In the genomic region with DNA sequence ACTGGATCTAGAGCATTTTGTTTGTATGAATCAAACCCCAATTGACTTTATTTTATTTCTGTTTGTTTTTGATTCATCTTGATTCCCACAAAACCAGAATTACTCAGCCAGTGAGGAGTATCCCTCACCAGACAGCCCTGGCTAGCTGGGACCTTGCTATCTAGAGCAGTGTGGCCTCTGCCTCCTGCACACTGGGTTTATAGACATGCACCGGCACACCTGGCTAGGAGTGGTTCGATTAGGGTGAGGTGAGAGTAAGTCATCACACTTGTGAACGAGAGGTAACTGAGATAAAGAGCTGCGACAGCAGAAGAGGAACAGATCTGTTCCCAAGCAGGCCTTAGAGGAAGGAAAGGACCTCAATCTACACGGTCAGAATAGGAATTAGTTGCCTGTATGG, we compare ENCODE assay signal across 22 mouse cellular contexts.
A peak's percentile ranks its signal among the peaks of the same experiment; 100 is the strongest.
DNase-seq lines count a peak whose midpoint lies in the region; ATAC-seq and TF ChIP-seq lines count a peak whose summit lies in the region.
"Had no signal": no experiment of that assay in that cellular context is flagged by ENCODE, and none has a peak within 500 bp of the region (broad histone marks: within the 10 kb centered on the region; RNA-seq: fewer than 3 reads in every experiment).

No protein-coding gene starts in this region.

- H3K9ac ChIP-seq in intestine, embryonic 14.5 days (ENCODE audit: low read length) = no peak overlapping the region
- H3K9ac ChIP-seq in intestine, postnatal 0 days (ENCODE audit: low read depth, low read length) = no peak overlapping the region
- no peak overlapping the region for H3K9ac ChIP-seq in heart, embryonic 11.5 days (ENCODE audit: low read depth, low read length)
- H3K9ac ChIP-seq: forebrain, embryonic 13.5 days; hindbrain, embryonic 12.5 days; hindbrain, embryonic 15.5 days had no signal

- no peaks in the 10 kb centered on the region for H3K27me3 ChIP-seq in G1E (ENCODE audit: insufficient read depth, low read length)
- H3K27me3 ChIP-seq in intestine, embryonic 14.5 days (replicated peaks; ENCODE audit: control insufficient read depth, insufficient read depth, low read length) = no peaks in the 10 kb centered on the region
- no peaks in the 10 kb centered on the region for H3K27me3 ChIP-seq in intestine, postnatal 0 days (replicated peaks; ENCODE audit: control insufficient read depth, insufficient read depth, low read length)
- H3K27me3 ChIP-seq in embryonic facial prominence, embryonic 10.5 days (replicated peaks; ENCODE audit: low read depth, poor library complexity, severe bottlenecking) = no peaks in the 10 kb centered on the region
- H3K27me3 ChIP-seq in heart, embryonic 11.5 days (ENCODE audit: control insufficient read depth, insufficient read depth, low read length) = no peaks in the 10 kb centered on the region
- H3K27me3 ChIP-seq: forebrain, embryonic 13.5 days; hindbrain, embryonic 12.5 days; hindbrain, embryonic 15.5 days had no signal

- no peak overlapping the region for H3K4me3 ChIP-seq in G1E (ENCODE audit: low read depth, low read length)
- H3K4me3 ChIP-seq in intestine, embryonic 14.5 days (ENCODE audit: low read depth, low read length) = no peak overlapping the region
- no peak overlapping the region for H3K4me3 ChIP-seq in intestine, postnatal 0 days (ENCODE audit: low read depth, low read length)
- no peak overlapping the region for H3K4me3 ChIP-seq in embryonic facial prominence, embryonic 10.5 days
- no peak overlapping the region for H3K4me3 ChIP-seq in heart, embryonic 11.5 days (ENCODE audit: low read depth, low read length)
- H3K4me3 ChIP-seq: forebrain, embryonic 10.5 days; forebrain, embryonic 13.5 days; heart, adult 2 months; heart, embryonic 10.5 days; hindbrain, embryonic 12.5 days; hindbrain, embryonic 15.5 days had no signal

- 68% methylated on average over 5 of the region's 5 CpGs for WGBS in intestine, embryonic 14.5 days
- 31% methylated on average over 5 of the region's 5 CpGs for WGBS in intestine, postnatal 0 days
- 81% methylated on average over 5 of the region's 5 CpGs for WGBS in embryonic facial prominence, embryonic 10.5 days
- WGBS in heart, embryonic 11.5 days (ENCODE audit: insufficient replicate concordance) = 57% methylated on average over 5 of the region's 5 CpGs

- no peak for DNase-seq in G1E (ENCODE audit: low spot score)
- DNase-seq in intestine, embryonic 14.5 days (ENCODE audit: low spot score) = no peak
- DNase-seq in embryonic facial prominence, embryonic 10.5 days (ENCODE audit: low spot score) = no peak
- DNase-seq in spleen, postnatal 36 days (ENCODE audit: low spot score in 2 of 2) = no peak
- DNase-seq: adrenal gland, adult 2 months; adrenal gland, postnatal 14 days; cerebellum, adult 18-20 months; cerebellum, adult 9-10 months; cerebellum, postnatal 14 days; embryo, embryonic 11 days; gastrocnemius, postnatal 10 days; gastrocnemius, postnatal 36 days; heart, adult 2 months; kidney, adult 11 months had no signal

- no peak overlapping the region for H3K27ac ChIP-seq in intestine, embryonic 14.5 days (ENCODE audit: low read depth)
- H3K27ac ChIP-seq in intestine, postnatal 0 days (ENCODE audit: low read depth, low read length) = no peak overlapping the region
- no peak overlapping the region for H3K27ac ChIP-seq in embryonic facial prominence, embryonic 10.5 days (replicated peaks)
- no peak overlapping the region for H3K27ac ChIP-seq in heart, embryonic 11.5 days (ENCODE audit: low read depth, low read length)
- H3K27ac ChIP-seq: forebrain, embryonic 10.5 days; forebrain, embryonic 13.5 days; heart, adult 2 months; heart, embryonic 10.5 days; hindbrain, embryonic 12.5 days; hindbrain, embryonic 15.5 days had no signal

- no peak overlapping the region for H3K4me2 ChIP-seq in intestine, embryonic 14.5 days (ENCODE audit: low read length)
- no peak overlapping the region for H3K4me2 ChIP-seq in intestine, postnatal 0 days (replicated peaks; ENCODE audit: low read depth)
- no peak overlapping the region for H3K4me2 ChIP-seq in heart, embryonic 11.5 days
- H3K4me2 ChIP-seq: forebrain, embryonic 13.5 days; hindbrain, embryonic 12.5 days; hindbrain, embryonic 15.5 days had no signal

- no peaks in the 10 kb centered on the region for H3K9me3 ChIP-seq in G1E (replicated peaks)
- no peaks in the 10 kb centered on the region for H3K9me3 ChIP-seq in intestine, embryonic 14.5 days (ENCODE audit: control insufficient read depth, low read length)
- no peaks in the 10 kb centered on the region for H3K9me3 ChIP-seq in intestine, postnatal 0 days (ENCODE audit: control insufficient read depth)
- H3K9me3 ChIP-seq in embryonic facial prominence, embryonic 10.5 days = no peaks in the 10 kb centered on the region
- H3K9me3 ChIP-seq in heart, embryonic 11.5 days (replicated peaks; ENCODE audit: control insufficient read depth, low read length) = no peaks in the 10 kb centered on the region
- H3K9me3 ChIP-seq: forebrain, embryonic 10.5 days; forebrain, embryonic 13.5 days; heart, embryonic 10.5 days; hindbrain, embryonic 12.5 days; hindbrain, embryonic 15.5 days had no signal

- H3K36me3 ChIP-seq in G1E (replicated peaks) = no peaks in the 10 kb centered on the region
- no peaks in the 10 kb centered on the region for H3K36me3 ChIP-seq in intestine, embryonic 14.5 days (ENCODE audit: control insufficient read depth, insufficient read depth, low read length)
- no peaks in the 10 kb centered on the region for H3K36me3 ChIP-seq in intestine, postnatal 0 days (ENCODE audit: control insufficient read depth, insufficient read depth)
- no peaks in the 10 kb centered on the region for H3K36me3 ChIP-seq in embryonic facial prominence, embryonic 10.5 days (replicated peaks)
- H3K36me3 ChIP-seq in heart, embryonic 11.5 days (ENCODE audit: control insufficient read depth, insufficient read depth, low read length) = no peaks in the 10 kb centered on the region
- H3K36me3 ChIP-seq: forebrain, embryonic 10.5 days; heart, embryonic 10.5 days; hindbrain, embryonic 12.5 days; hindbrain, embryonic 15.5 days had no signal

- no peak for TF ChIP-seq CTCF in G1E (IDR thresholded peaks at IDR 0.05; ENCODE audit: low read depth, low read length)
- TF ChIP-seq CTCF in intestine, postnatal 0 days (IDR thresholded peaks at IDR 0.05; ENCODE audit: low read depth) = no peak

- peaks cover 20% of the 10 kb centered on the region for H3K4me1 ChIP-seq in G1E (ENCODE audit: insufficient read depth, low read depth, low read length)
- H3K4me1 ChIP-seq in intestine, embryonic 14.5 days (replicated peaks; ENCODE audit: control insufficient read depth, insufficient read depth, low read length) = no peaks in the 10 kb centered on the region
- no peaks in the 10 kb centered on the region for H3K4me1 ChIP-seq in intestine, postnatal 0 days (replicated peaks; ENCODE audit: control insufficient read depth, insufficient read depth, low read length)
- H3K4me1 ChIP-seq in embryonic facial prominence, embryonic 10.5 days = peaks cover 18% of the 10 kb centered on the region
- H3K4me1 ChIP-seq in heart, embryonic 11.5 days (ENCODE audit: control insufficient read depth, insufficient read depth, low read length) = no peaks in the 10 kb centered on the region
- H3K4me1 ChIP-seq: forebrain, embryonic 10.5 days; forebrain, embryonic 13.5 days; heart, embryonic 10.5 days; hindbrain, embryonic 12.5 days; hindbrain, embryonic 15.5 days had no signal

- ATAC-seq in G1E (ENCODE audit: extremely low read depth, insufficient number of reproducible peaks, low FRiP score, poor library complexity, severe bottlenecking) = peak; percentile 51
- ATAC-seq in intestine, embryonic 14.5 days (replicated peaks; ENCODE audit: low FRiP score, low TSS enrichment, low read depth) = 0 out of 2 replicates have a peak, but pooled peaks have one; percentile 43
- ATAC-seq in intestine, postnatal 0 days = 0 out of 2 replicates have a peak, but pooled peaks have one; percentile 57
- ATAC-seq in heart, embryonic 11.5 days (replicated peaks; ENCODE audit: insufficient number of reproducible peaks, low FRiP score, low TSS enrichment) = no peak
- ATAC-seq: forebrain, embryonic 13.5 days; forebrain, embryonic 16.5 days had no signal
